Mouse (Mus musculus): Measurements from ENCODE around the gene Sec24a.

- no peak for TF ChIP-seq CTCF (conservative IDR thresholded peaks at IDR 0.05; ENCODE audit: low read length)
- no peak for TF ChIP-seq POU5F1 (IDR thresholded peaks at IDR 0.05; ENCODE audit: borderline replicate concordance, low read length)
These were observed 521 bp upstream of the Sec24a start for GRCm38 (mm10) chr11:51763955-51764354.

Measured in E14TG2a.4 (cell line).